Comparison of ENCODE assay signal across 10 mouse cellular contexts in the genomic region with DNA sequence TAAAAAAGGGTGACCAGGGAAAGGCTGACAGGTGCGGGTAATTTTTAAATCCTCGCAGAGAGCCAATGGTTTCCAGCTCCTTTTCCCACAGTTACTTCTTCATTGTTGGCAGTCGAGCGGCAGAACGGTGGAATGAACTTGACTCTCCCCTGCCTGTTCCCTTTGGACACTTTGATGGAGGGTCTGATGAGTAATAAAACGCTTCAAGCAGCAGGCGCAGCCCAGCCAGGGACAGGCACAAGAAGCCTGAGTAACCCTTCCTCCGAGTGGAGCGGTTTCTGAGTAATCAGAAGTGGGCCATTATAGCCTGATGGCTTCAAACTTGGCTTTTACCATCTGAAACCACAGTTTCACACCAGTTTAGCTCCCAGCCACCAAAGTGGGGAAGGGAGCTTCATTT.
DNase-seq lines count a peak whose midpoint lies in the region; ATAC-seq and TF ChIP-seq lines count a peak whose summit lies in the region.
"Had no signal": no experiment of that assay in that cellular context is flagged by ENCODE, and none has a peak within 500 bp of the region (broad histone marks: within the 10 kb centered on the region; RNA-seq: fewer than 3 reads in every experiment).

No protein-coding gene starts in this region.

- no peak for DNase-seq in heart, embryonic 10.5 days (ENCODE audit: low spot score)
- no peak for DNase-seq in lung, adult 2 months
- DNase-seq in lung, postnatal 4 days, result no peak
- no peak for DNase-seq in Muller cell, postnatal 12 days (ENCODE audit: inconsistent ontology term)
- DNase-seq in left cerebral cortex, adult 8-10 months (ENCODE audit: low spot score in 2 of 2), result no peak
- DNase-seq: cerebellum, postnatal 25 days had no signal

- ATAC-seq in heart, embryonic 13.5 days (ENCODE audit: extremely low read depth, insufficient number of reproducible peaks, low FRiP score, low TSS enrichment), result no peak

- H3K4me2 ChIP-seq in heart, embryonic 13.5 days, result peak overlapping the region; percentile 22; the same call in 1 of the 2 replicates
- peak overlapping the region; percentile 72 for H3K4me2 ChIP-seq in myocyte (ENCODE audit: low read depth)
- H3K4me2 ChIP-seq: liver, embryonic 15.5 days had no signal

- peaks cover 62% of the 10 kb centered on the region for H3K4me1 ChIP-seq in heart, embryonic 13.5 days
- H3K4me1 ChIP-seq in heart, embryonic 10.5 days, result peaks cover 33% of the 10 kb centered on the region
- peaks cover 40% of the 10 kb centered on the region for H3K4me1 ChIP-seq in lung, adult 2 months (ENCODE audit: control insufficient read depth, insufficient read depth, low read length)
- peaks cover 9% of the 10 kb centered on the region; the same call in 1 of the 2 replicates for H3K4me1 ChIP-seq in brown adipose tissue, adult 24 weeks (ENCODE audit: control insufficient read depth, insufficient read depth, insufficient read length, low read length)

- H3K27me3 ChIP-seq in heart, embryonic 13.5 days (replicated peaks), result no peaks in the 10 kb centered on the region
- no peaks in the 10 kb centered on the region for H3K27me3 ChIP-seq in heart, embryonic 10.5 days (ENCODE audit: insufficient read depth, poor library complexity, severe bottlenecking)
- H3K27me3 ChIP-seq in myocyte (ENCODE audit: control insufficient read depth, insufficient read depth, insufficient read length), result no peaks in the 10 kb centered on the region
- H3K27me3 ChIP-seq: liver, embryonic 15.5 days had no signal

- no peaks in the 10 kb centered on the region for H3K9me3 ChIP-seq in heart, embryonic 13.5 days
- H3K9me3 ChIP-seq in heart, embryonic 10.5 days, result no peaks in the 10 kb centered on the region
- H3K9me3 ChIP-seq: liver, embryonic 15.5 days had no signal

- TF ChIP-seq POLR2A in lung, adult 2 months (IDR thresholded peaks at IDR 0.05; ENCODE audit: borderline replicate concordance, extremely low read depth, low read depth, low read length), result no peak
- TF ChIP-seq POLR2A in myocyte (IDR thresholded peaks at IDR 0.05; ENCODE audit: insufficient read length, low read depth), result no peak

- peak overlapping the region; percentile 33 for H3K27ac ChIP-seq in heart, embryonic 13.5 days (replicated peaks)
- H3K27ac ChIP-seq in heart, embryonic 10.5 days, result no peak overlapping the region
- 0 out of 2 replicates have a peak overlapping the region, but pooled peaks have one; percentile 5 for H3K27ac ChIP-seq in brown adipose tissue, adult 24 weeks (replicated peaks; ENCODE audit: low read depth, low read length)
- H3K27ac ChIP-seq: liver, embryonic 15.5 days had no signal

- TF ChIP-seq CTCF in lung, adult 2 months (IDR thresholded peaks at IDR 0.05; ENCODE audit: insufficient read depth, low read length), result no peak

- H3K36me3 ChIP-seq in heart, embryonic 13.5 days, result peaks cover 26% of the 10 kb centered on the region
- peaks cover 25% of the 10 kb centered on the region for H3K36me3 ChIP-seq in heart, embryonic 10.5 days
- no peaks in the 10 kb centered on the region for H3K36me3 ChIP-seq in myocyte (ENCODE audit: control insufficient read depth, insufficient read depth)

- peaks cover 67% of the 10 kb centered on the region for H3K79me2 ChIP-seq in myocyte (ENCODE audit: control insufficient read depth, insufficient read depth)

- no peak overlapping the region for H3K4me3 ChIP-seq in heart, embryonic 13.5 days
- H3K4me3 ChIP-seq in heart, embryonic 10.5 days, result no peak overlapping the region
- H3K4me3 ChIP-seq in lung, adult 2 months (replicated peaks; ENCODE audit: extremely low read depth, low read depth, low read length), result peak overlapping the region; percentile 24
- H3K4me3 ChIP-seq in brown adipose tissue, adult 24 weeks (ENCODE audit: insufficient read depth, low read depth, low read length), result no peak overlapping the region
- no peak overlapping the region for H3K4me3 ChIP-seq in myocyte
- H3K4me3 ChIP-seq: liver, embryonic 15.5 days had no signal

- 49% methylated on average over 9 of the region's 9 CpGs for WGBS in heart, embryonic 13.5 days
- 68% methylated on average over 9 of the region's 9 CpGs for WGBS in heart, embryonic 10.5 days
- WGBS in lung, adult 2 months, result 51% methylated on average over 9 of the region's 9 CpGs

- no peak overlapping the region for H3ac ChIP-seq in myocyte (ENCODE audit: control insufficient read depth, insufficient read length)

- H3K9ac ChIP-seq in heart, embryonic 13.5 days, result no peak overlapping the region; the same call in 1 of the 2 replicates
- H3K9ac ChIP-seq: liver, embryonic 15.5 days had no signal

TF ChIP-seq in myocyte, 11 proteins besides CTCF, POLR2A, EP300 and RAD21:
- TF ChIP-seq MYOG (IDR thresholded peaks at IDR 0.05; ENCODE audit: control insufficient read depth in 1 of 3, insufficient read depth in 1 of 3, insufficient read length in 2 of 3, low read depth in 2 of 3), result no peak
- no peak for TF ChIP-seq SRF (IDR thresholded peaks at IDR 0.05; ENCODE audit: control insufficient read depth, insufficient read length, low read depth)
- no peak for TF ChIP-seq MAX (IDR thresholded peaks at IDR 0.05; ENCODE audit: low read depth)
- TF ChIP-seq TCF12 (IDR thresholded peaks at IDR 0.05; ENCODE audit: insufficient read depth, poor library complexity, severe bottlenecking), result no peak
- TF ChIP-seq USF1 (IDR thresholded peaks at IDR 0.05; ENCODE audit: low read depth), result no peak
- TF ChIP-seq MYOD1 (IDR thresholded peaks at IDR 0.05; ENCODE audit: control insufficient read depth in 1 of 3, insufficient read length in 2 of 3, low read depth in 2 of 3), result no peak
- TF ChIP-seq POLR2AphosphoS2 (IDR thresholded peaks at IDR 0.05; ENCODE audit: insufficient read length, low read depth), result no peak
- no peak for TF ChIP-seq CEBPB (IDR thresholded peaks at IDR 0.05; ENCODE audit: insufficient read depth, poor library complexity, severe bottlenecking)
- no peak for TF ChIP-seq E2F4 (IDR thresholded peaks at IDR 0.05; ENCODE audit: insufficient read depth)
- TF ChIP-seq TCF3 (IDR thresholded peaks at IDR 0.05; ENCODE audit: insufficient read length, low read depth), result no peak
- no peak for TF ChIP-seq REST (IDR thresholded peaks at IDR 0.05; ENCODE audit: insufficient read depth, insufficient read length)
